Mouse (Mus musculus): Measurements from ENCODE around the gene Adgrl3.

Gene Adgrl3

DNA sequence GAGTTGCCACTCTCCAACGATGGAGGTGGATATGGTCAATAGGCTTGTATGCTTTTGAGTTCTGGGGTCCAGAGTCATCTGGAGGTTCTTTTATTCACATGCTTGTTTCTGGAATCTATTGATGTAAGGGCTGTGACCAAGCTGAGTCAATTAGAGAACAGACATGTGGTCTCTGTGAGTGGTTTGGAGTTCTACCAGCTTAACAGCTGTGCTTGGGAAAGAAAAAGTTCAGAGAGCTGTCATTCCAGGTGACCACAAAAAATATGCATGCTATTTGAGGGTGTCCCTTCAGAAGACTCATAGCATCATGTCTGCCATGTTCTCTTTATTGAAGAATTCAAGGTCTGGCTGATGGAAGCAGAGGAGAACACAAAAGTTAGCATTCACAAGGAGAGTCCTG is 53.9 kb downstream of the Adgrl3 start:
- no peak for DNase-seq (ENCODE audit: low read depth in 1 of 2, low spot score in 2 of 2)

DNA sequence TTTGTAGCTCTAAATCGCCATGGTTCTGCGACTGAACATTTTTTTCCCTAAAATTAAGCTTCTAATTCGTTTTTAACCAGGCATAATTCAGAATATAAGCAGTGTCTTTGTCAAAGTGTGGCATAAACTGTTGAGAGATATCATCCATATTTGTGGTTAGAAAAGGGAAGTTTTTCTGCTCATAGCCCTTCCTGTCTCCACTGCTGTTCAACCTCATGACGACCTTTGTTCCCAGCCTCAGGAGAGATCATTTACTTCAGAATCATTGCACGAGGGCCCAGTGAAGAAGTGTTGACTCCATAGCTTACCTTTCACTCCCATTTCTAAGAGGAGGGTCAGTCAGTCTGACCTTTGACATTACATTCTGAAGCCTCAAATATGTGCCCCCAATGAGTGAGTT is 56.4 kb downstream of the Adgrl3 start:
- no peak for DNase-seq (ENCODE audit: low read depth in 1 of 2, low spot score in 2 of 2)

DNA sequence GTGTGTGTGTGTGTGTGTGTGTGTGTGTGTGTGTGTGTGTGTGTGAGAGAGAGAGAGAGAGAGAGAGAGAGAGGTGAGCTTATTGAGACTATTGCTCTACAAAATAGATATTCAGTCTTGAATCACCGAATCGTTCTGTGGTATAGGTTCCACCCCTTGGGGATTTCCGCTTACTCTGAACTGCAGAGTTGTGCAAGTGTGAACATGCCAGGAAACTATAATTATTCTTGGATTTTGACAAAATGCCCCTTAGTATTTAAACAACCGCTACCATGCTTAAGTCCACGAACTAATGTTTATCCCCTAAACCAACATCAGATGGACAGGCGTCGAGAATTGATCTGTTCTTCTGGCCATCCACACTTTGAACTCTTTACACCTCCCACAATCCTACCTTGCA is 57.1 kb downstream of the Adgrl3 start:
- DNase-seq (ENCODE audit: low read depth in 1 of 2, low spot score in 2 of 2): no peak

DNA sequence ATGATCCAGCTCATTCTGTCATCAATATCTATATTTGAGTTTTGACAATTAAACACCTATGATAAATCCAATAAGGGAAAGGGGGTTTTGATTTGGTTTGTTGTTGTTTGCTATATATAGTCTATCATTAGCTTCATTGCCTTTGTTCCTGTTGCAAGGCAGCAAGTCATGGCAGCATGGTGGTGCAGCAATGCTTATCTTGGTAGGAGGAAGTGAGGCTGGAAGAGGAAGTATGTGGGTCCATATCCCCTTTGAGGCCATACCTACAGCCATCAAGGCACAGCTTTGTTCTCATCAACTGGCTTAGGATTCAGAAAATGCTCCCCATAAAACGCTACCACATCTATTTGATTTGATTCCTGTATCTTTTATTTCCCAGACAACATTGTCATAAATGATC is 58.1 kb downstream of the Adgrl3 start:
- no peak for DNase-seq (ENCODE audit: low read depth in 1 of 2, low spot score in 2 of 2)

DNA sequence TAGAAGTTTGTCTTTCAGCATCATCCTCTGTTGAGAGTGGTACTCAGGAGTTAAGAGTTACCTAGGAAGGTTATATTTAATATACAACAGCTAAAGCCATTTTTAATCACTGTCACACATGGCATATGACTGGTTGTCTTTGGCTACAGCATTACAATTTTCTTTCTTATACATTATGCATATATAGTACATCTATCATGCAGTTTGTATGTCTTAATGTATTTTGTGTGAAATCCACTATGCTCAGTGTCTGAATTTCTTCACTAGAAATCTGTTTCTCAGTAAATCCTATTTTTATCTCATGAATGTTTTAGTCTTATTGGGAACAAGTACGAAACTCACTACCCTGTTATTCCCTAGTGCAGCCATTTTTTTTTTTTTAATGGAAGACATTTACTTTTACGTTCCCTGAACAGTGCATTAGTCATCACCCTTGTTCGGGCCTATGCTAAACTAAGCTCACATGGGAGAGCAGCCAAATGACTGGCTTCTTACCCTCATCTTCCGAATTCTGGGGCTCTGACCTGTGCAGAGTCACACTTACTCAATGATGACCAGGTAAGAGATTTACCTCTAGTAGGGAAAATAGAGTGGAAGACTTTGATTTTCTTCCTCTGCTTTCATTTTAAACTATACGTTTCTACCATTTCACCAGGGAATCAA is 63.9 kb downstream of the Adgrl3 start:
- DNase-seq (ENCODE audit: low read depth in 1 of 2, low spot score in 2 of 2): no peak

DNA sequence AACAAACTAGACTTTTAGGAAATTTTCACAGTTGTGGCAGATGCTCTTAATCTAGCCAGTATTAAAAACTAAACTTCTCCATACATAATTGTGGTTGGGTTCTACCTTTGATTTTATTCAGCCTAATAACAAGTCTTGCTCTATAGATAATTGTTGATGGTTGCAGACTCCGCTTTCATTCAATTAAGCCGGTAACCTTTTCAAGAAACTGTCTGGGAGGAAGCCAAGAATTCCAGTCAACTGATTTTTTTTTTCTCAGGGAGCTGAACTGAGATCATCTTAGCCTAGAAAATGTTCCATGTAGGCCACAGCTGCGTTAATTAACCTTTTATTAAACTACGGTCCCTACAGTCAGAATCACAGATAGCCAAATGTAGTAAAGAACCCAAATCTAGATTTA is 65.2 kb downstream of the Adgrl3 start:
- DNase-seq (ENCODE audit: low read depth in 1 of 2, low spot score in 2 of 2): no peak

DNA sequence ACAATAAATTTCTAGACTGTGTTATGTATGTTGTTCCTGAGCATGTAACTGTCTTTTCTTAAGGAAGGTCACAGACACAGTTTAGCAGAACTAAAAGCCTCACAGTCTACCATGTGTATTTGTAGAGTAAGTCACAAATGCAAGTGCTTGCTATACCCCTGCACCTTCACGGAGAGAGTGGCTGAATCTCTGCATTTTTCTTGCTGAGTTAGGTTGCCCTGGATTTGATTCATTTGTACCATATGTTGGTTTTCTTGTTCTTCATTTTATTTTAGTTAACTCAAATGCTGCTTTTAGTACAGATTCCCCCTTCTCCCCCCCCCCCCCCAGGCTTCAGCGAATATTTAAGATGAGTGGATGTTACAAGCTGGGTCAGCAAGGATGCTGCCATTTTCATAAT is 68.7 kb downstream of the Adgrl3 start:
- DNase-seq (ENCODE audit: low read depth in 1 of 2, low spot score in 2 of 2): no peak

DNA sequence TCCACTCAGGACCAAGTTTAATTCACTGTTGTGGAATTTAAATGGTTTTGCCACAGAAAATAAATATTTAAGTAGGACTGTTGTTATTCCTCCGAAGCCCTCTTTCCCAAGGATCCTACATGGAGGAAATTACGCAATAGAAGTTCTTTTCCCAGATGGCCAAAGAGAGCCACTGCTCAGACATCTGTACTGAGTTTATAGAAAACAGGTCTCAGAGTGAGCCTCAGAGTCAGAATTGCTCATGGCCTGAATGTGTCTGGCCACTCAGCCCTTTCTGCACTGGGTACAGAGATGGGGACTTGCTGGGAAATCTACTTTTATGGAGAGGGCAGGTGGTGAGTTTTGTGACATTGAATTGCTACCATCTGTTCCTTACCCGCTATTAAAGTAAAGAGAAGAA is 74.7 kb downstream of the Adgrl3 start:
- DNase-seq (ENCODE audit: low read depth in 1 of 2, low spot score in 2 of 2): no peak

DNA sequence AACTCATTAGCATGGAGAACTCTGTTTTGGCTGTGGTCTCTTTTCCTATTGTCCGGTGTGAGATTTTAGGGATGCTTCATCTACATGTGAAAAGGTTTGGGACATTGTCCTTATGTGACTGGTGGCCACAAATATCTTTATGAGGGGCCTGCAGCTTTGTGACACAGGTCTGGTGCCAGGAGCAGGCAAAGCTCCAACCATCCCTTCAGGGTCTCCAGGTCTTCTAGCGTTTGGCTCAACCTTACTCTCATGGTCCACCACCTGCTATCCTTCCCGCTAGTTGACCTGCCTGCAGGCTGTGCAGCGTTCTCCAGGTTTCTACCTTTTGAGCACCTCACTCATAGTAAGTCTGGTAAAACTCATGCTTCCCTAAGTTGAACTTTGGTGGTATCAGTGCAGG is 77.2 kb downstream of the Adgrl3 start:
- DNase-seq (ENCODE audit: low read depth in 1 of 2, low spot score in 2 of 2): no peak

DNA sequence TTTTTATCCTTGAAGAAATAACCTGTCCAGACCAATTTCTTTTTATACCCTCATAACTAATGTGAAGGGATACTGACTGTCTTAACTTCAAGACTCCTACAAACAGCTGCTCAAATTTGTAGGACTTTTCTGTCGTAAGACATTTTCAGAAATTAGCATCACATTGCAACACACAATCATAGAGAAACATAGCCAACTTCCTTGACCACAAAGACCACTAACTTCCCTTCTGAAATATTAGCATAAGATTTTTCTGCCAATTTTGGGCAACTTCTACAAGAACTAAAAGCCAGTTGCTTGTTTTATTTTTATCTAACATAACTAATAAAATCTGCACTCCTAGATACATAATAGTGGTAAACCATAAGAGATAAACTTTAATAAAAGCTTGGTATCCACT is 87.5 kb downstream of the Adgrl3 start:
- no peak for DNase-seq (ENCODE audit: low read depth in 1 of 2, low spot score in 2 of 2)

DNA sequence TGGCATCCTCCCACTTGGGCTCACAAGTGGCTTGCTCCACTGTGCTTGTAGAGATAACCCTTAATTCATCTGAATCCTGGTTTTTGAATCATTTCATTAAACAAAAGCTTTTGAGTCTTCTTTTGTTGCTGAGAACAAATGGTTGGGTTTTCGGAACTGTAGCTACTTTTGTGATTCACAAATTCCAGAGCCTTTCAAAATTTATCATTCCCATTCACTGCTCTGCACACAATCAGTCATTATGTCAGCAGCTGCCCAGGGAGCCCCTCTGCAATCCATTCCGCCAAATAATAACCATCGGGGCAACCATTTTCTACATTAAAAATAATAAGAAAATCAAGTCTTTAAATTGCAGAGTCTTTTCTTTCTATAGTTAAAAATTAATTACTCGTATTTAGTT is 104.5 kb downstream of the Adgrl3 start:
- DNase-seq (ENCODE audit: low read depth in 1 of 2, low spot score in 2 of 2): no peak

DNA sequence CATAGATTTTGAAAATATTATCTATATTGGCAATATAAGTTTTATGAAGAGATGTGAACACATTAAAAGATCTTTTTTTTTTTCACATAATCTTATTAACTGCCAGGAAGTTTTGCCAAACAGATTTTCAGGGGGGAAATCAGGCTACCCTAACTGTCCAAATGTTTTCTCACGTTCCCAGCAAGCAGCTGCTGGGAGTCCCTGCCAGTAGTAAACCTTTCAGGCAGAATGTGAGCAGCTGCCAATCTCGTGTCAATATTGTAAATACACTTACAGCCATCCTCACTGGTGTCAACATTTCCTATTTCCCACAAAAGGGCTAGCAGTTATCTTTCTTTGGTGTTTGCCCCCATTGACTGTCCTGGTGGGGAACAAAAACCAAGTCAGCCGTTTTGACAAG is 107.7 kb downstream of the Adgrl3 start:
- no peak for DNase-seq (ENCODE audit: low read depth in 1 of 2, low spot score in 2 of 2)

DNA sequence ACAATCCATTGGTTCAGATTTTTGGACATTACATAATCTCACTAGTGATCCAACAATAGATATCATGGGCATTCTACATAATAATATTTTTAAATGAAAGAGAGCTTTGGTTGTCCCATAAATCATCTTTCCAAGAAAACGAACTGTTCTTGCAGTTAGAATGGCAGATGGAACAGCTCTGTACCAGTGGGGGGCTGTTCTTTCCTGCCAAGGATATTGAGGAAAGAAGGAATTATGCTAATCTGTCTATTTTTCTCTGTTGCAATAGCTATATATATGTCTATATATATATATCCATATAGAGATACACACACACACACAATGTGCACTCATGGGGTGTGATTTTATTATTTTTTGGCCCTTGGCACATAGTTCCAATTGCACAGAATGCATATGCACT is 116.5 kb downstream of the Adgrl3 start:
- DNase-seq (ENCODE audit: low read depth in 1 of 2, low spot score in 2 of 2): no peak

DNA sequence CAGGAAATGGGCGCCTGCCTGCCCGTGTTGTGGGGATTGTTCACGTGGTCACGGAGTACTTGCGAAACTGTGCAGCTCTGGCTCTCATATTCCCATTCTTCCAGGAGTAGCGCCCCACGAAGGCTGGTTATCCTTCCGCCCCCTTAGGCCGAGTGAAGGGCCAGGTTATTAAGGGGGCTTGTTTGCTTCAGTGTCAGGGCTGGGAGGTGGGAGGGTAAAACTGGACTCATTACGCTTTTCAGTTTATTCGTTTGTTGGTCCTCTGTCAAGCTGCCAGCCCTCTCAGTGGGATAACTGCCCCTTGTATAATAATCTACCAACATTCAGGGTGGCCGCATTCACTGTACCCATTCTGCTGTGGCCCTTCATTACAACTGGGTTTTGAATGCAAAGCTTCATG is 135.9 kb downstream of the Adgrl3 start:
- DNase-seq (ENCODE audit: low read depth in 1 of 2, low spot score in 2 of 2): no peak

DNA sequence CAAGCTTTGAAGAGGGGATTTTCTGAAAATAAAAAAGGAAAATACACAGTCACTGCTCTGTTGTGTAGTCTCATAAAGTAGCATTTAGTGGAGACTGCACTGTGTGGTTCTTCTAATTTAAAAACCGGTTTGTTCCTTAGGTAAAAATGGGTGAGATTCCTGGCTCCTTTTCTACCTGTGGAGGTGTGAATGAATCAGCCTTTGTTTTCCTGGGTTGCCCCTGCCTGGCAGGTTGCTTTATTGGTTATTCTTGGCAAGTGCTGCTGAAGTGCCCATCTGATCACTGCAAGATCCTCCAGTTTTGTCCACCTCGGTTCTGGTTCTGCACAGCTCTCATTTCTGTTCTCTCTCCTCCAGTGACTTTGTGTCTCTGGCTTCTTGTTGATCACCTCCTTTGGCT is 136.3 kb downstream of the Adgrl3 start:
- DNase-seq (ENCODE audit: low read depth in 1 of 2, low spot score in 2 of 2): no peak

DNA sequence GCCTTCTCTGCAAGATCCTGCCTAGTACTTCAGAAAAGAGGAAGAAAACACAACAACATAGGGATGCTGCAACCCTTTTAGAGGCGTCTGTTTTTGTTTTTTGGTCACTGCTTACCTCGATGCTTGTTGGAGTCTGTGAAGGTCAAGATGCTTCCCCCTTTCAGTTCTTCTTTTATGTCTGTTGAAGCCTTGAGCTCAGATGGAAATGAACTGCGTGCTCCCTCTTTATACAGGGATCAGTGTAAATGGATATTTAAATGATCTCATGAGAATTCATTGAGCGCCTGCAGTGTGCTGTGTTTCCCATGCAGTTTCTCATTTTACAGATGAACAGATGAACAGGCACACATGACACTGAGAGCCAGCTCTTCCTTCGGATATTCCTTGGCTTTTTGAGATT is 136.9 kb downstream of the Adgrl3 start:
- DNase-seq (ENCODE audit: low read depth in 1 of 2, low spot score in 2 of 2): no peak

DNA sequence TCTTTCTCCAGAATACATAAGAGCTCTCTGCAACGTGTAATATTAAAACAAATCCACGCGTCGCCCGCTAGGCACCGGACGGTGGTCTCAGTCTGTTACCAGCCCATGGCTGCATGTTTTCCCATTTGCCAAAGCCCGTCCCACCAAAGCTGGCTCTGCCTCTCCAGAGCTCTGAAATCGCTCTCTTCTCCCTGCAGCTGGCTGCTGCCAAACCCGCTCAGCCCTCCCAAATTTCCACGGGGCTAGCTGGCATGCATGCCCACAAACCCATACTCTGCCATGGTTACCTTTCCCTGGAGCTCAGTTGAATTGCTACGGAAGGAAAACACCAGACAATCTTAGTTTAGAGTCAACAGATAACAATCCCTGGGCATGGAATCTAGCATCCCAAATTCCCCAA is 139.1 kb downstream of the Adgrl3 start:
- DNase-seq (ENCODE audit: low read depth in 1 of 2, low spot score in 2 of 2): no peak

DNA sequence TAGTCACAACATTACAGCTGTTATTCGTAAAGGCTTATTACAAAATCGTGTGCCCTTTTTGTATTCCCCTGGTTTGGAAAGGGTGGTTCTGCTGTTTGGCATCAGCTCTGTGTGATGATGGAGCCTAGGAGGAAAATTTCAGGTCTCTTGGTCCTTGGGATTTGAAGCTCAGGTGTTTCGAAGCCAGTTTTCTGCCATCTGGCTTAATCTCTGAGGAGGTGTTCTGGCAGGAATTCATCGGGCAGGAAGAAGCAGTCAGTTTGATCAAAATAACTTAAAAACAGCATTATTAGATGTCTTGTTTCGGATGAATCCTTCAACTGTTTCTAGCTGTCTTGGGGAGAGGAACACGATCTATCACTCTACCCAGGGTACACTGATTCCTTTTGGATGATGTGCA is 140.5 kb downstream of the Adgrl3 start:
- no peak for DNase-seq (ENCODE audit: low read depth in 1 of 2, low spot score in 2 of 2)

DNA sequence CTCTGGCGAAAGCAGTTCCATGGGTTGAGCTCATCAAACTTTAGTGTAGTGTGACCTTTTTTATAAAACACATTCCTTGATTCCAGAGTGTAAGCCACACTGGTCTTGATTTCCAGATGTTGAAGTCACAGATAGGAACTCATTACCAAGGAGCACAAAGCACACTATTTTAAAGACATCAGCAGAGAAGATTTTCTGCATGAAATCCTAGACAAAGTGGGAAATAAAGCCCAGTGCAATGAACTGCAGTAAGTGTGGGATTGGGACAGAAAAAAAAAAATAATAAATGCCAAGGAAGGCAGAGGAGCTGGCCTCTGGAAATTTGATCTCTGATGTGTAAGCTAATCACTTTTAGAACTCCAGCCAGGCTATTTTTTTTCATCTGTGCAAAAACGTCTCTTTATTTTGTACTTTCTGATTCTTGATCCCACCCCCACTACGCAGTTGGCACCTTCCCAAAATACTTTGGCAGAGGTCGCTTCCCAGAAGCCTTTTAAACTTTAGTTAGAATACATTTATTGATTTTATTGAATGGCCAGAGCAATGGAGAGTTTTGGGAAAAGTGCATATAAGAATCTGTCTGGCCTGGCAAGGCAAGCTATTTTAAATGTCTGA is 169.0 kb downstream of the Adgrl3 start:
- DNase-seq (ENCODE audit: low read depth in 1 of 2, low spot score in 2 of 2): no peak

DNA sequence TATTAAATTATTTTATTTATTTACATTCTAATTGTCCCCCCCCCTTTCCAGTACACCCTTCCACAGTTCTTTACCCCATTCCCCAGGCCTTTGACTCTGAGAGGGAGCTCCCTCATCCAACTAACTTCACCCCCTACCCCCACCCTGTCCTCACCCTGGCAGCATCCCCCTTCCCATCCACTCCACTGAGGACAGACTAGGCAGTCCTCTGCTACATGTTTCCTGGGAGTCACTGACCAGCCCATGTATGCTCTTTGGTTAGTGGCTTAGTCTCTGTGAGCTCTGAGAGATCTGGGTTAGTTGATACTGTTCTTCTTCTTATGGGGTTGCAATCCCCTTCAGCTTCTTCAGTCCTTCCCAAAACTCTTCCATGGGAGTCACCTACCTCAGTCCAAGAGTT is 180.4 kb downstream of the Adgrl3 start:
- DNase-seq (ENCODE audit: low read depth in 1 of 2, low spot score in 2 of 2): no peak

DNA sequence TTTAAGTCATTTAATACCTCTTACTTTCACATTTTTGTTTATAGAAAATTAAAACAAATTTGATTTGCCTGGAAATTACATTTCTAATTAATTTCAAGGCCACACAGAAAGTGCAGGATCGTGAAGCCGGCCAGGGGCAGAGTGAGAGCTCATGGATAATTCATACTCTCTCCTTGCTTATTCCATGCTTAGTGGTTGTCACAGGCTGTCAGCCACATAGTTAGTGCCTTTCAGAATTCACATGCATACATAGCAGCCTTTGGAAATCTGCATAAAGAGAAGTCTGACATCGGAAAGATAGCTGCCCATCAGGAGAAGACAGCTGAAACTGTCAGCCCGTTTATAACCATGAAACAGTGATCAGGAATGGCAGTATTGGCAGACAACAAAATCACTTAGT is 181.9 kb downstream of the Adgrl3 start:
- DNase-seq (ENCODE audit: low read depth in 1 of 2, low spot score in 2 of 2): no peak

DNA sequence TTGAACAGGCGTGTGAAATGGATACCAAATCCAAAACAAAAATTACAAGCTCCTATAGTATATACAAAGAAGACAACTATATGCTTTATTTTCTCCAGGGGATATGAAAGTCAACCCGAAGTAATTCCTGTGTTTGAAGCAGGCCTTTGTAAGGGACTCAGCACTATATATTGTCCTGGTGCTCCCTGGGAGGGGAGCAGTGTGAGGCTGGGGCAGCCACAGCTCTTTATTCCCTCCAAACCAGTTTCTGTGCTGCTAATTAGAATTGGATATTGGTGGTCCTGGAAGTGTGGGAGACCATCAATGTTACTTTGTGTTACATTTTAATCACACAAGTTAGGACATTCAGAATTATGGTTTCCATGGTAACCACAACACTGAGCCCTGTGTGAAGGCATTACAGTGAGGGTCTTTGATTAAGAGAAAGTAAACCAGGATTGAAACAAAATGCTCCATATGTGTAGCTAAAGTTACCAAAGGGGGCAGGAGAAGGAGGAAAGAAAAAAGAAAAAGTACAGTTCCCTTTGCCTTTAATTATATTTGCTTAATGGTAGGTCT is 198.6 kb downstream of the Adgrl3 start:
- DNase-seq (ENCODE audit: low read depth in 1 of 2, low spot score in 2 of 2): no peak

DNA sequence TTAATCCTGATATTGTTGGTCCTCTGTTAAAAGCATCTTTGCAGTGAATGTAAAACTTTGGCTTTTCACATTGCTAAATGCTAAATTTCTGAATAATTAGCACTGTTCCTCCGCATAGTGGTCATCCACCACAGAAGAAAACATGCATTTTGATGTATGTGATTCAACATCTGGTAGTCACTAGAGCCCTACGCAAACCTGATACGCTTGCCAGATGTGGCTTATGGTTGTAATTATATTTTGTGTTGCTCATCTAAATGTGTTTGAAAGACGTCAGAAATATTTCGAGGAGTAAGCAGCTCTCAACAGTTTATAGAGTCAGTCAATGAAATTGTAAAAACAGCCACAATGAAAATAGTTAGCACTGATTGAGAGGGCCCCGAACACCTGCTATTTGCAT is 204.5 kb downstream of the Adgrl3 start:
- DNase-seq (ENCODE audit: low read depth in 1 of 2, low spot score in 2 of 2): no peak
